Mouse (Mus musculus) thymus, postnatal 14 days (tissue): ENCODE data around the gene Chaf1a.

Experiments
- DNase-seq: peaks from one replicate; pipeline ENCODE4 v3.0.0; 2021

Chaf1a gene

DNA sequence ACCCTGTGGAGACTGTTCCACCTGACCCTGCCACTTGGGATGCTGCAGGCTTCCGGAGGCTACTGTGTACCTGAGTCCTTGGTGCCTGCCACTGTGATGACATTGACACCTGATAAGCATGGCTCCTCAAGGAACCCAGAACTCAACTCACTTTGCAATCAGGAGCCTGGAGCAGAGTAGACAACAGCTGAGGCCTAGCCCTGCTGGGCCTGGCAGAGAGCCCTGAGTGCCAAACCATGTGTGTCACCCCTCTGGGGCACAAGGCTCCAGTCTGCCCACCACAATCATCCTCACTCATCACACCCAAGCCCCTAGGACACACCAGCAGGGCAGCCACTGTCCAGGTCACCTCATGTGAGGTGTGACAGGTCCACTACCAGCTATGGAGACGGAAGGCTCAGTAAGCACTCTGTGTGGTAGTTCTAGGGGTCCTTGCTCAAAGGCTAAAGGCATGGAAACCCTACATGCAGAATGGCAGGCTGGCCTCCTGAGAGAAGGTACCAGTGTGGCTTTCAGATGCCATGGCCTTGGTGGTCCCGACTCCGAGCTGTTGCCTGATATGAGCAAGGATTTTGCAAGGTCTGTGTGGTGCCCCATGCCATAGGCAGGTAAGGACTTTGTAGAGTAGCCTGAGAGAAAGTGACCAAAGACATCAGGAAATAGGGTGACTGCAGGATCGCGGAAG, 19.7 kb upstream of the Chaf1a start:
- no peak for DNase-seq

- peak; percentile 87 for DNase-seq
These were observed 18.9 kb upstream of the Chaf1a start for GRCm38 (mm10) chr17:56021161-56021910.

- peak; percentile 44 for DNase-seq
These were observed 17.9 kb upstream of the Chaf1a start for GRCm38 (mm10) chr17:56022131-56022988.

- DNase-seq, result no peak
These were observed 17.3 kb upstream of the Chaf1a start for GRCm38 (mm10) chr17:56022989-56023290.

DNA sequence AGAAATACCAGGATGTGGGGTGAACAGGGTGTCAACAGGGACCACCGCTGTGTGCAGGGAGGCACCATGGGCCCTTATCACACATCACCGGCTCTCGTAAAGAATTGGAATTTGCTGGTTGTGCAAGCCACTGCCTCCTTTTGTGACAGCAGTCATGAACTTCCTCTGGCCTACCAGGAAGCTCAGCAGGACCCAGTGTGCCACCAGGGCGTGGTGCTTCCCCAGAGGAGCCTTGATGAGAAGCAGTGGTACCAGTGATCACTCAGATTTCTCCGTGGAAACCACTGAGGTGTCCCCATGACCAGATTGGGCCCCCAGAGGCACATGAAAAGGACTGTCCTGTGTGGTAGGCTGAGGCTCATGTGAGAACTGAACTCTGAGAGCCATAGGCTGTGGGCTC, 16.9 kb upstream of the Chaf1a start:
- no peak for DNase-seq

GRCm38 (mm10) chr17:56024476-56024875, 15.8 kb upstream of the Chaf1a start:
- no peak for DNase-seq

GRCm38 (mm10) chr17:56024931-56025330, 15.3 kb upstream of the Chaf1a start:
- DNase-seq, result no peak

DNA sequence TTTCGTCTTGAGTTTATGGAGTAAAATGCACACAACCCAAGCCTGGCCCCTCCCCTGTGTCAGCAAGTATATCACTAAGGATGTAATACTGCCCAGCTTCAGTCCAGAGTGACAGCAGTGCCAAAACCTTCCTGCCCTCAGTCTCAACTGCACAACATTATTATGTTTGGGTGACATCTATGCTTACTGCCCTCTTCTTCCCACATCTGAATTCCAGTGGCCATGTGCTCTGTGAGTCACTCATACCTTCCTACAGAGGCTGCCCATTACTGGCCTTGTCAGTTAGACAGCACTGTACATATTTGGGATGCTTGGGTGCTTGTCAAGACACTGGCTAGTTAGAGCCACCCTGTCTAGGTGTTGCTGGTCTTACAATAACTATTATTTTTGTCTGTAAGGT, 13.9 kb upstream of the Chaf1a start:
- no peak for DNase-seq

GRCm38 (mm10) chr17:56026881-56027280, 13.4 kb upstream of the Chaf1a start:
- DNase-seq, result no peak

DNA sequence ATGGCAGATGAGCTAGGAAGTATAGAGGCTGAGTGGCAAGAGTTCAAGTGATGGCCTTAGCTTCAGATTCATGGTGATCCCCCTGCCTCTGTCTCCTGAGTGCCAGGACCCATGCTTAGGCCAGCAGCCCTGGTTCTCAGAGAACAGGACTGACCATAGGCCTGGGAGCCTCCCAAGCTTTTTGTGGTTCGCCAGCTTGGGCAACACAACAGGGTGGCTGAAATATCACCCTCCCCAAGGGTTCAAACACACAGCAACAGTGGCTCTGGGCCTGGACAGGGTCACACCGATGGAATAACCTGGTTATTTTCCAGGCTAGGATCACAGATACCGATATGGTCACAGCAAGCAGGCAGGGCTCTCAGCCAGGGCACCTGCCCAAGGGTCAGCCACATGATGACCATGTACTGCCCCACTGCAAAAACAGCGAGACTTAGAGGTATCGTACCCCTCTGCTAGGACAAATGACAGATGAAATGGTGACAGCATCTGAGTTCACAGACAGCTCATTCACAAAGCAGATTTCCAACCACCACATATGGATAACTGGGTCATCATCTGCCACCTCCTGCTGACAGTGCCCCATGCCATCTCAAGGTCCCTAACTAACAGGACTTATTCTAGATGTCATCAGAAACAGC, 12.3 kb upstream of the Chaf1a start:
- no peak for DNase-seq

DNA sequence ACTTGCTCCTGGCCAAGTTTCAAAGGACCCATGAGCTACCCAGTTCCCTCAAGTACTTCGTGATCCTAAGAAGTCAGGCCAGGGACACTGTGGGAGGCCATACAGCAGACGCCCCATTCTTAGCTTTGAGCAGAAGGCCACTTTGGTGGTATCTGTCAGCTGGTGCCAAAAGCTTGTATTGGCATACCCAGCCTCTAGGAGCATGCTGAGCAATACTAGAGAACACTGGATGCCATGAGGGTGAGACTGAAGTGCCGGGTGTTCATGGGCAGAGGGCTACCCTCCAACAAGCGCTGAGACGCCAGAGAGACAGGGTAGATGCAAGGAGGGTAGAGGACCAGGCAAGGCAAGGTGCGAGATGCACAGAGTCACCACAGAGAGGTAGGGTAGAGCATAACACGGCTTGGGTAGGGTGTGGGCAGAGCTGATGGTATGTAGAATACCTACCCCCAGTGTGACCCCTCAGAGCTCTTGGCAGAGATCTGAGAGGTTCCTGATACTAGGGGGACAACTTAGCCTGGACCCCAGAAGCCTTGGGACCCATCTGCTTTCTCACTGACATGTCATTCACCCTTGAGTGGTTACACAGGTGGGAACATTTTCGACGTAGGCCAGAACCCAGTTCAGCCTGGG, 9.9 kb upstream of the Chaf1a start:
- DNase-seq, result no peak

GRCm38 (mm10) chr17:56030919-56031318, 9.3 kb upstream of the Chaf1a start:
- peak; percentile 56 for DNase-seq

GRCm38 (mm10) chr17:56031431-56031830, 8.8 kb upstream of the Chaf1a start:
- no peak for DNase-seq

GRCm38 (mm10) chr17:56032127-56032733, 8.0 kb upstream of the Chaf1a start:
- no peak for DNase-seq

DNA sequence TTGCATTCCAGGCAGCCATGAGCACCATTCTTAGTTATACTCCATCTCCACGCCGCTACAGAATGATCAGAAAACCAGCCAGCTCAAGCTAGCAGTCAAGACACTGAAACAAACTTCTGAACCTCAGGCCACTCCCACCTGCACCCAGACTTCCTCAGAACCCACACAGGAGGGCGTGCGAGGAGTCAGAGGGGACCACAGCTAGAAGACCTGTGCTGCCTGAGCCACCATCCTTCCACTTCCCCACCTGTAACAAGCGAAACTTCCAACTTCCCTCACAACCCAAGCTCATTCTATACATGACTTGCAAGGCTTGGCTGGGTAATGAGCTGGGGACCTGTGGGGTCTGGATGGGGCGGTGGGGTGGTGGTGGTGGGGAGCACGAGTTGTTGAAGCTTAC, 7.4 kb upstream of the Chaf1a start:
- DNase-seq, result peak; percentile 71

GRCm38 (mm10) chr17:56034040-56034725, 6.1 kb upstream of the Chaf1a start:
- no peak for DNase-seq

DNA sequence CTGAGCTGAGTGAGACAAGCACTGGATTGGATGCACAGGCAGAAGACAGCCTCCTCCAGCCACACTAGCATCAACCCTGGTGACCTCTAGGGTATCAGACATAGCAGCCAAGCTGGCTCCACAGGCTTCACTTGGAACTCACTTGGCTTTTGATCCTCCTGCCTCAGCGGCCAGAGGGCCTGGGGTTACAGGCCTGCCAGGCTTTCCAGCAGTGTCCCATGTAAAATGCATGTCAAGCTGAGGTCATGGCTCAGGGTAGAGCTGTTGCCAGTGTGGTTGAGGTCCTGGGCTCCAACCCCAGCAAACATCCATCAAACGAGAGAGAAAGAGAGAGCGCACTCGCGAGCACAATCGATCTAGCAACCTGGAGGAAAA, 5.5 kb upstream of the Chaf1a start:
- DNase-seq, result no peak

DNA sequence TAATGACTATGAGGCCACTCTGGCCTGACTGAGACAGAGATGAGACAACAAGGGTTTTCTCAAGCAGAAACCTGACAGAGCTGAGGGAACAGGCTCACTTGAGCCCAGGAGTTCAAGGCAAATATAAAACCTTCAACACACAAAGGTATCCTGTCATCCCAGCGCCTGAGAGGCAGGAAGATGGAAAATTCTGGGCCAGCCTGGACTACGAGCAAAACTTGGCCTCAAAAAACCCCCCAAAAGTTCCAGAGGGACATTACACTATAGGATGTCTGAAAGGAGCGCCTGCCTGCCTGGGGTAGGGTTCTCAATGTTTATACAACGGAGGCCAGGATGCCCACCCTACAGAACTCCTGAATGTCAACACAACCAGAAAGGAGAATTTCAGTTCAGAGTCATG, 5.0 kb upstream of the Chaf1a start:
- DNase-seq, result no peak

GRCm38 (mm10) chr17:56036176-56036900, 3.9 kb upstream of the Chaf1a start, which contains the start of gene Sh3gl1:
TSS of gene Sh3gl1 (minus strand) at chr17:56036635.
- peak; percentile 100 for DNase-seq

GRCm38 (mm10) chr17:56036901-56037287, 3.3 kb upstream of the Chaf1a start:
- DNase-seq, result no peak
